Mouse (Mus musculus) liver (tissue): ENCODE measurements at regions not wholly inside any gene's neighbourhood (a gene's known extent, or its start where the extent isn't known, plus 50 kb on each side); places are given as distances from the start of the nearest gene placed in this dataset.

Source experiments
- DNase-seq: peaks from one replicate; pipeline ENCODE4 v3.0.0-alpha.2; 2020; ENCODE audit warnings: mixed read lengths

DNA sequence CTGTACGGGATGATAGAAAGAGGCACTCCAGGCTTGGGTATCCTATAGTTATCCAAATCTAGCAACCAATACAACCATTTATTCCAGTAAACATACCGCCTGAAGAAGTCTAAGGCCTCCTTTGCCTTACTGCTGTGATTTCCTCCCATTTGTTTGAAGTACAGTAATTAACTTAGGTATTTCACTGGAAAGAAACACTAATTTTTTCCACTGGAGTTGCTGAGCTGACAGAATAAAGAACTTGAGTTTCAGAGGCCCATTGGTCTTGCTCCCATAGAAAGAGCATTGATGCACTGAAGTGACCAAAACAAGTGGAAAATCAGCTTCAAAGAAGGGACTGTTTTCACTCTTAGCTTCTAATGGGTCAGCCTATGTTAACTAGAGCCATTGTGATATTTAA is 1100.8 kb upstream of the Gm7489 start:
- DNase-seq = no peak

DNA sequence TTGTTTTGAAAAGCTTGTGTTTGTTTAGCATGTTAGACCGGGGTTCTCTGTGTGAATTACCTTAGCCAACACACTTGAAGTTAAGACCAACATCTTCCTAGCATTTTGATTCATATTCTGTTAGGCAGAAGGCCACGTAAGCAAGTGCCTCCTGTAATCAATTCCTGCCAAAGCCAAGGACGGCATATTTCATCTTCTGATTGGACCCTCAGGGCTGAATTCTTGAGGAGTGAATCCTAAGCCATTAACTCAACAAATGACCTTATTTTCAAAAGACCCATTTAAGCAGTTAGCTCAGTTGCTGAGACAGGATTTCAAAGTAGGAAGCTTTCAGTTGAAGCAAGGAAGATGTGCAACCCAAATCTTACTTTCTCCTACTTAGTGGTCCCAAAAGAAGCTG is 1099.5 kb upstream of the Gm7489 start:
- no peak for DNase-seq

DNA sequence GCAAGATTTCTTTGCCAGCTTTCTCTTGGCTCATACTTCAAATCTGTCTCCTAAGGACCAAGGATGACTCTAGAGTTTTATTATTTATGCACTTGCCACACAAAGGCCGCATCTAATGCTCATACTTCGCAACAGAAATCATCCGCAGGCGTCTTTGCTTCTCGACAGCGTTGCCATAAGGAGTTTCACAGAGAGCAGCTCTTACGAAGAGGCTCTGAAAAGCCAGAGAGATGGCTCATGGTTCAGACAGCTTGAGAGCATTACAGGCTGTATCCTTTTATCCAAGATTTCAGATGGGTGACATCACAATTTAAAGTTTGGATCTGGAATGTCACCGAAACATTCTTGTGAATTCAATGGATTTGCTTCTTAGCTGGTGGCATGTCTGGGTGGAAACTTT is 1098.7 kb upstream of the Gm7489 start:
- no peak for DNase-seq

DNA sequence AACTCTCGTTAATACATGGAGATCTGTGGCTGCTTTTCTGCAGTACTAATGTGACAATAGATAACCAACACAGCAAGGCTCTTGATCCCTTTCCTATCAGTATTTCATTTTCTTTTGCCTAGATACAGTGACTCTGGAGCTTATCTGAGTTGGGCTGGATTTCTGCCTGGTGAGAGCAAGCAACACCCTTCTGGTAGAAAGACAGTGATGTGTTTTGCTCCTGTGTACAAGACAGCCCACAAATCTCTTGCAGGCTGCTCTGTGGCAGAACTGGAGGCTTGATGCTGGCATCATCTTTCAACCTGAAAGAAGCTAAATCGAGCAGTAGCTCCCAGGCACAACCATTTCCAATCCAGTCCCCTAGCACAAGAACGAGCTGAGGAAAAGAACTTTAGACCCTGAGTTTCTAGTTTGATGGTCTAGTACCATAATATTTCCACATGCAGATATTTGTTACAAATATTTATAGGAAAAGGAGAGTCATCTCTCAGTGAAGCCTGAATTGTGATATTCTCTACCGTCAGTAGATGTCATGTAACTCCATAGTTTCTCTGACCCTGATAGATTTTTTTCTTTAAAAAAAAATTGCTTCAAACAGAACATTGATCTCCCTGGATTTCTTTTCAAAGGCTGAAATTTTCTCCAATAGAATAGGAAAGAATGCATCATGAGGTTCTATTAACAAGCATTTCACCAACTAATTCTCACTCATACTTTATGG is 1079.1 kb upstream of the Gm7489 start:
- no peak for DNase-seq

DNA sequence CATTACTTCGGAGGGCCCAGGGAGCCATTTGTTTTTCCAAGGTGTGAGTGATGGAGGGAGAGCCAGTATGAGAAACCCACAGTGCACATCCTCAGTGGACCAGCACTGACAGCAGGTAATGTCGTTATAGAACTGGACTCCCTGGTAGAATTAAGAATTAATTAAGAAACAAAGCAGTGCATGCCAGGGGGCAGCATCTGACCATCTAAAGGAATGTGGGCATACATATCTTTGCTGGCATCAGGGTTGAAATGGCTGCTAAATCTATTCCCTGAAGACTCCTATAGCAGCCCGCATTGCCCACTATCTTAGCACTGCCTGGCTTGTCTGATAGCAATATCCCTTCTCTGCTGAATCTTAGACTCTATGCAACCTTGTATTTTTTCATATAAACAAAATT is 1076.1 kb upstream of the Gm7489 start:
- no peak for DNase-seq

DNA sequence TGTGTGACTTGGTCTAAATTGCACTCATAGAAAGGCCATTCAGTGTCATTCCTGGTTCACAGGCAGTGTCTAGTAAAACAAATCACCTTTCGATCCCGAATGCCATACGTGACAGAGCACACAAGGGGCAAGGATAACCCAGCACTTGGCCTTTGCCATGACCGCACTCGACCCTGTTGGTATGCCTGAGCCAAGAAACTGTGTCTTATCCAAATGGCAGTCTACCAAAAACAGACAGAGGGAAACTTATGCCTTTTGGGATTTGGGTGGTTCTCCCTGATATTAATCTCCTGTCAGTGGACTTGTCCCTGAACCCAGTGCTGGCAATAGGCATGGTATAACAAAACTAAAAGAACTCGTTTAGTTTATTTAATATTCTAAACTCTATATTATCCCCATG is 1063.9 kb upstream of the Gm7489 start:
- no peak for DNase-seq

DNA sequence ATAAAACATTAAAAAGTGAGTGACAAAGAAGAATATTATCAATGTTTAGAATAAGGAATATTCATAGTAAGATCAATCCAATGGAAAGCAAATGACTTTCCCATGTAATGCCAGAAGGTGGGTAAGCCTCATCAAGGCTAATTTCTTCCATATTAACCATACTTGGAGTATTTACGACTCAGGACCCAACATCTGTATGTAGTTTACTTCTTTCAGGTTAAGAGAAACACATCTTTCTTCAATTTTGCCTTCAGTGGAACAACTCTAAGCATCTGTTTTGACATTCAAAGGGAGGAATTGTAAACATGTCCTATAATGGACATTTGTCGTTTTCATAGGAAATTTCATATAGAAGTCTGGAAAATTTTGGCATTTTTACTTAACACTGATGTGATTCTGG is 1047.8 kb upstream of the Gm7489 start:
- DNase-seq = no peak

DNA sequence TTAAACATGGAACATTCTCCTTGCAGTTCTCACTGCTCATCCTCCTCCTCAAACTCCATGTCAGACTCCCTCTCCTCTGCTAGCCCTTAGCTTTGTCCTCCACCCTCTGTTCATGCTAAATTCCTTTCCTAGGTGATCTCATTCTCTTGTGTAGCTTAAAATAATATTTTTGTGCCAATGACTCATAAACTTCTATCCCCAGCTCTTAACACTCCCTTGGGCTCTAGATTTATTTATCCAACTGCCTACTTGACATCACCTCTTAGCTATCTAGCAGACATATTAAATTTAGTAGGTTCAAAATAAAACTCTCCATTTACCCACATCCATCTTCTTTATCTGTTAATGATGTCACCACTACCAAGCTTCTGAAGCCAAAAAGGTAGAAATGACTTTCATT is 1036.6 kb upstream of the Gm7489 start:
- no peak for DNase-seq

DNA sequence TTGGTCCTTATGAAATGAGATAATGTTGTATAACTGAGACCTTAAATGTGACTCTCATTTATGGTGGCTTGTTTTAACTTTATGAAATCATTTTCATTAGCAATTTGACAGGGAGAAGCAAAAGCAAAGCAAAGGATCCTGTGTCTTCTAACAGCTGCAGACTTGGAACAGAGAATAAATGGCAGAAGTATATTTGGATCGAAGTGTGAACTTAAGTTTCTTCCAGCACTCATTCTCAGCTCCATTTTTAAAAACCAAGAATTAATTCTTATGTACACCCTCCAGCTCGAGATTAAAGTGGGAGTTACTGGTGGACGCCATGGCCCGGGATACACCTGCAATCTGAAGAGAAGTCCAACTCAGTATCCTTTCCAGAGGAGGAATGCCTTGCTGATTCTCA is 1026.0 kb upstream of the Gm7489 start:
- DNase-seq = no peak

DNA sequence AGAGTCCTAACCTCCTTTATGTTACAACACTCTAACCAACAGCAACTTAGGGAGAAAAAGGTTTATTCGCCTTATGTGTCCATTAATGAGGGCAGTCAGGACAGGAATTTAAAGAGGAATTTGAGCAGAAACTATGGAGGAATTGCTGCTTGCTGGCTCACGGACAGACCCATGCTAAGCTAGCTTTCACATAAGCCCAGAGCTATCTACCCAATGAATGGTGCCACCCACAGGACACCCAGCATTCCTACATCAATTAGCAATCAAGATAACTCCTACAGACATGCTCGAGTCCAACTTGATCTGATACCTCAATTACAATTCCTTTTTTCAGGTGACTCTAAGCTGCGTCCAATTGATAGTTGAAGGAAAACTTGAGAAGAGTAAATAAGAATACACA is 1021.2 kb upstream of the Gm7489 start:
- no peak for DNase-seq

DNA sequence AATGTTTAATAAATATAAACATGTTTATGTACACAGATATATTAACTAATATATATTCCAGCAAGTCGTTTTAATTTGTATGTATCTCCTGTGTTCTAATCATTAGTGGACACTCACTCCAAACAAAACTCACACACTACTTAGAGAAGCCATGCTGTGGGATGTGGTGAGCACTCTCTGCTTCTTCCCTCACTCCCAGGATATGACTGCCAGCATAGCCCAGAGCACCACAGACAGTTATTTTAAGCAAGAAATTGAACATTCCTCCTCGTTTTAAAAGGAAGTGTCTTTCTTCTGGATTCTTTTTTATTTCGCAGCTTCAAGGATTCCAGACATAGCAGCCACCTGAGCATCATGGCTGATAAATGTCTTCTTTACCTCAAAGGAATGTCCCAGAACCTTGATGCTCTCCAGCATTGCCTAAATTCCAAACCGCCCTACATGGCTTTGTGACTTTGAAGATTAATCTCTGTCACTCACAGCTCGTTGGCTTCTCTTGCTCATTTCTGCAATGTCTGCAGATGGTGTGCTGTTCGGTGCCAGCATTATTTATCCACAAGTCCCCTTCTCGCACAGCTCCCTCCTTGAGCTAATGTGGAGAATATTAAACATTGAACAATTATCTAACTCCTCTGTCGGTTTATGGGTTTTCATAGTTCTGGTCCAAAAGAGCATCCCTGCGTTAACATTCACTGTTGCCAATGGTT is 992.3 kb upstream of the Gm7489 start:
- DNase-seq = no peak

DNA sequence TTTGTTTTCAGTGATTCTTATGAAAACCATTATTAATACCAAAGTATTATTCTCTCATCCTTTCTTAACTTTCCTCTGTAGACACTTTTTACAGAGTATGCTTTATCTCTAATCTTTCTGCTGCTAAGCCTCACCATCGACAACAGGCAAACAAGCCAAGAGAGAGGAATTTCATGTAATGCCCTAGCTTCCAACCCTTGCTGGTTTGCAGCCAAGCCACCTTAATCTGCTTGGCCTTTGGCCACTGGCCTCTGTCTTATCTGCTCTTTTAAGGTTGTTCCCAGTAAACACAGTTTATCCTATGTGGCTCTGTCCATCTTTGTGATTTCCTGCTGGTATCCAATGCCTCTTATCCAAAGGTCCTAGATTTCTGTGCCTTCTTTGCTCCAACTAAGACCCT is 986.6 kb upstream of the Gm7489 start:
- no peak for DNase-seq

DNA sequence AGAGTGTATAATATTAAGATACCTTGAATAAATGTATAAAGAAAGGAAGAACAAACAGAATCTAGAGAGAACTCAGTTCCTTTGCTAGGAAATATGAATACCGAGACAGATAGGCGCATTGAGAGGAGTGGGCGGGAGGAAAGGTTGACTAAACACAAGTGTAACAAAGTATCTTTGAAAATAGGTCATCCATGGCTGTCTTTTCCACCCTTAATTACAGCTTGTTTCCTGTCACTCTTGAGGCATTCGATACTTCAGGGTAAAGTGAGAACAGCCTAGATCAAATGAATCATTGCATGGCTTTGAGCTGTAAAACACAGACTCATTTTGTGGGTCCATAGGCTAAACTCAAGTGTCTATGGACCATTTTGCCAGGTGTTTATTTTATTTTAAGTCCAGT is 985.3 kb upstream of the Gm7489 start:
- no peak for DNase-seq

DNA sequence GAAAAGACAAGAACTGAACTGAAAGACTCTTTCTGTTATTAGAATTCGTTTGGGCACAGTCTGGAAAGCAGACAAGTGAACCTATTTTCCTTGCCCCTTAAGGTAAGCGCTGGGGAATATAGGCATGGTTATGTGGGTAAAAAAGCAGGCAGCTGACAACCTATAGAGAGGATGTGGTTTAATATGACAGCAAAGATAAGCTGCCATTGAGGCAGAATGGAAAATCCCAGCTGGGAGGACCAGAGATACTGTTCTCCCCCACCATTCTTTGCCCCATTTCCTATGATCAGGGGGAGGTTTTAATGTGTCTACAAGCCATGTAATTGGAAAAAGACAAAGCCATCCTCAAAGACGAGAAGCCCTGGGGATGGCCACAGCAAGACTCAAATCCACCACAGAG is 984.9 kb upstream of the Gm7489 start:
- no peak for DNase-seq

DNA sequence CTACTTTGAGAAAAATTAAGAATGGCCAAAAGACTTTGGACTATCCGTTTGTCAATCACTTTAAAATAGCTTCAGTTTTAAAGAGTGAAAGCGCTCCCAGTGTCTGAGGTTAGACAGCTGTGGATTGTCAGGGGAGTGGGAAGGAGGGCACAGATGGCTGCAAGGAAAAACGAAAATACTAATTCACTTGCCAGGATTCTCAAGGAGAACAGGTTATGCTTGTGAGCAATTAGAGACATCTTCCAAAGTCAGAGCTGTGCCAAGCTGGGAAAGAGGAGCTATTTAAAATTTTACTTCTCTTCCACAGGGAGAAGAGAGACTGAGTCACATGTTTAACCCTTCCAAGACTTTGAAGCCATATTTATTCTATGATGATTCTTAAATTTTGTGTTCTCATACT is 979.5 kb upstream of the Gm7489 start:
- DNase-seq = no peak

DNA sequence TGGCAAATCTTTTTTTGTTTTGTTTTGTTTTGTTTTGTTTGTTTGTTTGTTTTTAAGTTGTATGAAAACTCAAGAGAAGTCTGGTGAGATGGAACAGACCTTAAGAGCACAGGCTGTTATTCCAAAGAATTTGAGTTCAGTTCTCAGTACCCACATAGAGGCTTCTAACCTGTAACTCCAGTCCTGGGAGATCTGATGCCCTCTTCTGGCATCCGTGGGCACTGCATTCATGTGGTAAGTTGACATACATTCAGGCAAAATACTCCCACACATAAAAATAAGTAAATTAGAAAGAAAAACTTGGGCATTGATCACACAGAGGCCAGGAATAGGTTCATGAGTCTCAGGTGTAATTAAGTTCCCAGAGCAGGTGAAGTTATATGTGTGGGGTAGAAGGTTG is 977.5 kb upstream of the Gm7489 start:
- no peak for DNase-seq

DNA sequence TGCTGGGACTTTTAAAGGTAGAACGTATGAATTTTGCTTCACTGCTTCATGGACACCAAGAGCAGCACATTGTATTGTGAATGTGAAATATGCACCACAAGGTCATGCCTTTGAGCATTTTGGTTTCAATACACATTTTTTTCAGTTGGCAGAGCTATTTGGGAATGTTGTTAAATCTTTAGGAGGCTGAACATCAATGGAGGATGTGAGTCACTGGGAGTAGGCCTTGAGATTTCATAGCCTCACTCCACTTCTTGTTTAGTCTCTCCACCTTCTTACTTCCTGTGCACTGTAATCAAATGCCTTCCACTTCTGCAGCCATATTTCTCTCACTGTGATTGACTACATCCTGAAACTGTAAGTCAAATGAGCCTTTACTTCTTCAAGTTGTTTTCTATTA is 962.4 kb upstream of the Gm7489 start:
- no peak for DNase-seq

DNA sequence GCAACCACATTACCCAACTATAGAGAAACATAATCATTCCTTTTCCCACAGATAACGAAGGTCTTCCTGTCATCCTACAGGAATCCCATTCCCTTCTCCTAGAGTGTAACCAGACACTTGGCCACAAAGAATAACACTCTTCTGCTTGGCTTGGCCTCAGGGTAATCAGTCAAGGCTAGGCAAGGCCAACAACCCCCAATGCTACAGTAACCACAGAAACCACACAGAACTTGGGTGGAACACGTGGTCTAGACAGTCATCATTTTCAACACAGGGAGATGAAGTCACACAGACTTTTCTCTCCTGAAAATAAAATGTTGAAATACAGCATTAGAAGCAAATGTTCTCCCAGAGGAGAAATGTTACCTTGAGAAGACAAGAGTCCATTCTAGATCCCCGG is 956.3 kb upstream of the Gm7489 start:
- DNase-seq = peak; percentile 3

DNA sequence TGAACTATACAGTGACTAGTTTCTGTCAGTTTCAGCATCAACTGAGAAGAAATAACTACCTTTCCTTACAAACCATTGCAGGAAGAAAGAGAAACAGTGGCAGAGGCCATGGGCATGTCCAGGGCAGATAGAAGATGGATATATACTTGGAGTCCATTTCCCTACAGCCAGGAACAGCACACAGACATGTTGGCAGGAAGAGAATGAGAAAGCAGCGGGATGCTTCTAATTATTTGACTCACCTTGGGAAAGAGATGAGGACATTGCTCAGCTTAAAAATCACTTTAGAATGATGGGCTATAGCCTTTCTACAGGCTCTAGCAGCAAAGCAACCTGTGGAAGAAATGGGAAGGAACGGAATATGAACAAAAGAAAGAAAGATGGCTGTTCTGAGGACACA is 947.6 kb upstream of the Gm7489 start:
- DNase-seq = no peak

DNA sequence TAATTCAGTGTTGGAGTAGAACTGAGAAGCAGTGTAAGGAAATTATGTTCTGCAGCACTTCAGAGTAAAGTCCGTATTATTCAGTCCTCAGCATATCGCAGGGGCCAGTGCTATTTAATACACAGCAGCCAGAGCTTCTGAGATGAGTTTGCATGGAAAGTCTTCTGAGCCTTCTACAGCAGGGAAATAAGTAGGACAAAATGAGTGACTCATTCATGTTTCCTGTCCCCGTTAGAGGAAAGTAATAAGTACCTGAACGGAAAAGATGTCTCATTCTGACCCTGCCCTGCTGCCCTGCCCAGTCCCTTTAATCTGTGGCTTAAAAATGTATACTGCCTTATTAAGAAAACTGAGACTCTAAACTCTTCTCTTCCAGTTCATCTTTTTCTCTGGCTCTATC is 940.1 kb upstream of the Gm7489 start:
- DNase-seq = no peak

DNA sequence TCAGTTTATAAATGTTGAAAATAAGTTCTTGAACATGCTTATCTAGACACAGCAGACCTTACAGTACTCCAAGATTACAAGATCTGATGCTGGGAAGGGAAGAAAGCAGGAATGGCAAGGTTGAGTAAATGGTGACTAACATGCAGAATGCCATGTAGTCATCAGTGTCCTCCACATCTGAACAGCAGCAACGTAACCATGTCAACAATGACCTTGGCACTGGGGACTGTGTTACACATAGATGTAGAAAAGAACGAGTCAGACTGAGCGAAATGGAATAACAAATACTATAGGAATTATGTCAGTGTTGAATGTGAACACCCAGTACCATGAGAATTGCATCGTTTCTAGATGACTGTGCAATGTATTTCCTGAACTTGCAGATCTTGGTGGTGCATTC is 936.5 kb upstream of the Gm7489 start:
- no peak for DNase-seq

DNA sequence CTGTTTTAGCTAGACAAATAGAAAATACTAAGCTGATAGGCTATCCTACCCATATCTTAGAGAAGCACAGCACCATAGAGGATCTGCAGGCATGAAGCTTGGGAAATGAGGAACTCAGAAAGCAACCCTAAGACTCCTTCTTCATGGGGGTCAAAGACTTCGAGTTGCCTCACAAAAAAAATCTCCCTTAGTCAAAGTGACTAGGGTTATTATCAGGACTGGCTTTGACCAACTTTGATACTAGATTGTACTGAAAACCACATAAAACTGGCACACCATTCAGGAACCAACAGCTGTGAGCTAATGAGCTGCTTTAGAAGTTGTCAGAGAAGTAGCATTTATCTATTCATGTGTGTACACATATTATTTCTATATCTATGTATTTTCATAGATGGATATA is 931.2 kb upstream of the Gm7489 start:
- no peak for DNase-seq

DNA sequence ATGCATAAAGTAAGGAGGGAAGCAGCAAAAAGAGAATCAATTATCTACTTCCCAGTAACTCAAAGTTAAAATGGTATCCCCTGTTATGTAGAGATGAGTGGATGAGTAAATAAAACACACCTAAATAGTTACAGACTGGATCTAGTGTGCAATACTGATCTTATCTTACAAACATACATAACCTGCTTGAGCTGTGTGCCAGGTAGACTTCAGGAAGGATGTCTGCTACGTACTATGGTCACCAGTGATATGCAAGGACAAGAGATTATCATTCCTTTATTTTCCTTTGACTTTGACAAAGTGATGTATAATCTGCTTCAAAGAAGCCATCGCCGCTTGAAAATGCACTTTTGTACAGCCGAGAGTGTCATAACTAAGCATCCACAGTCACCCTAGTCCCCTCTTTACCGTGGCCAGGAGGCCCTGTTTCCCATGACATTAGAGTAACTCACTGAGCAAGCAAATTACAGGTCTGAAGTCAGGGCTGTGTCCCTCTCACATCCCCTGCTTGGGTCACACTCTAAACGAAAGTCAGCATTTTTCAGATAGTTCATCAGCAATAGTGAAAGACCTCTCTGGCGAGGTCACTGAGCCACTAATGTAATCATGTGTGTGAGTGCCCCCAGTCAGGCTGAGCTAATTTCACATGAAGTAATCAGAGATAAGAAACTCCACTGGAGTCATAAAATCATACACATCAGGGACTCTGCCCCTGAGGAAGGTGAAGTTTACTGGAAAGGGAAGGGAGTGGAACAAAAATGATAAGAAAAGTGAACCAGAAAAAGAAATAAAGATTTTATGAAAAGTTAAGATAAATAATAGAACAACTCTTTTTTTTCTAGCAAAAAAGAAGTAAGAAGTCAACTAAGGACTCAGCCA is 929.8 kb upstream of the Gm7489 start:
- DNase-seq = no peak

DNA sequence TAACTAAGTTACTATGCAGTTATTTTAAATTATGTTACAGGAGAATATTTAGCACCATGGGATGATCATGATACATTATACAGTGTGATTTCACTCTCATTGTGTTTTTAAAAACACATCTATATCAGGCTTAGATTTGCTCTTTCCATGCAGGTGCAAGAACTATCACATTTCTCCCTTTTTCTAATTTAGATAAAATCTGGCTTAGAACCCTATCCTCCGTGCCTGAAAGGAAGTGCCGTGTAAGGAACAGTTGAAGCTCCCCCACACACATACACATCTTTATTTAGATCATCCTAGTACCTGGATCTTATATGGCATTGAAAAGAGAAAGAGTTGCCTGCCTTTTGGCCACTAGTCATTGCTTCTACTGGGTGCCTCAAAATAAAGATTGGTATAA is 925.0 kb upstream of the Gm7489 start:
- no peak for DNase-seq
